Mouse (Mus musculus) heart, postnatal 36 days (tissue): ENCODE results near the gene Dnah8. TPM values are rescaled to one million over a fixed set of nuclear protein-coding genes. Genes with fewer than 3 reads are reported as not detected.

Experiments used
- DNase-seq, 2 experiments: peaks; one replicate each; pipeline ENCODE4 v3.0.0; 2021 to 2022
- intact Hi-C: fragments of 180-260 bp; cut with DNase I; formaldehyde crosslinking; loops from one replicate; pipeline ENCODE4 v1.15.1; 2025
- total RNA-seq, 2 experiments: library from RNA; stranded (reverse); gene quantifications; 2 replicates each; pipeline ENCODE4 v1.2.3; 2021

The Dnah8 gene
- total RNA-seq, 2 experiments from 2014 or later = 1.2 TPM

- DNase-seq = no peak
- intact Hi-C loops = loop anchor here (5.0 kb wide), 1 partner anchor 287 kb away; no protein-coding TSS in a partner anchor
Observed at GRCm38 (mm10) chr17:30739769-30740168, 115.6 kb downstream of the Dnah8 start.

DNA sequence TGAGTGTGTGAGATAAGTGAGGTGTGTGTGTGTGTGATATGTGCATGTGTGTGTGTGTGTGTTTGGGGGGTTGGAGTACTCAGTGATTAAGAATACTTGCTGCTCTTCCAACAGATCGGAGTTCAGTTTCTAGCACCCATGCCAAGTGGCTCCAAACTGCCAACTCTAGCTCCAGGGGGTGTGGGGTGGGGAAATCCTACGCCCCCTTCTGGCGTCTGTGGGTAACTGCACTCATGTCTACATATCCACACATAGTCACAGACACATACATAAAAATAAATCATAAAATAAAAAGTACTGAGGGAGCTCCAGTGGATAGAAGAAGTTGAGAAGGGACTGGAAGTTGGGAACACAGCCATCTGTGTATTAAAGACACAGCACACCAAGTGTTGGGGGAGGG, 119.8 kb downstream of the Dnah8 start:
- no peak for DNase-seq
- intact Hi-C loops = no loop called here

DNA sequence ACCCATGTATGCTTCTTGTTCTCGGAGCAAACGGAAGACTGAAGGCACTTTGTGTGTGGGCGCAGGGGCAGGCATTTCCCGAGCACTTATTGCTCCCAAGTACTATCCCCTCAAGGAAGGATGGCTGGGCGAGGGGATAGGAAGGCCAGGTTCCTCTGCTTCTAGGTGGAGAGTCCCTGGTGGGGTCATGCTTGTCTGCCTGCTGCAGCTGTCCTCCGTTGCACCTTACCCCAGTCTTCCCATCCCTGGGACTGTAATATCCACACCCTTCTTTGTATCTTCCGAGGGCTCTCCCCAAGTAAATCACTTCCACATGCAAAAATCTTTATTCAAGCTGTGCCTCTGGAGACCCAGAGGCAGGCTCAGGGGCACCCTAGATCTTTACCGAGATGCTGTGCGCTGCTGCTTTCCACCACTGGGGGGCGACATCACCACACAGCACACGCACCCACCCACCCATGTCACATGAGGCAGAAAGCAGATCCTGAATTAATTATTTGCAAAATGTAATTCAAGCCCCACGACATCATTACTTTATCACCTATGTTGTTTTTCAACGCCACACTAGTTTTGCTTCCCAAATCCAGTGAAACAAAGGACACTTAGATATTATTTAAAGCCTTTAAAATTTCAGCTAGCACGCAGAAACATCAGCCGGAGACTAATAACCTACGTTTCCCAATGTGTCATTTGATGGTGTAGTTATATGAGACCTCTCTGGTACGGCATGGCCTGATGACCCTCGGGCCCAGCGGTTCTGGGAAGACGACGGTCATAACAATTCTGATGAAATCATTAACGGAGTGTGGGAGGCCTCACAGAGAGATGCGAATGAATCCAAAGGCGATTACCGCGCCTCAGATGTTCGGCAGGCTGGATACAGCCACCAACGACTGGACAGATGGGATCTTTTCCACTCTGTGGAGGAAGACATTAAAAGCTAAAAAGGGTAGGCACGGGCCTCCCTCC, 122.2 kb downstream of the Dnah8 start:
- peak; percentile 49 to 63 for DNase-seq
- intact Hi-C loops = loop anchor here (1.0 kb wide), 1 partner anchor 205 kb away; no protein-coding TSS in a partner anchor

- intact Hi-C loops = no loop called here
- no peak for DNase-seq
Observed at GRCm38 (mm10) chr17:30749391-30749790, 125.2 kb downstream of the Dnah8 start.

DNA sequence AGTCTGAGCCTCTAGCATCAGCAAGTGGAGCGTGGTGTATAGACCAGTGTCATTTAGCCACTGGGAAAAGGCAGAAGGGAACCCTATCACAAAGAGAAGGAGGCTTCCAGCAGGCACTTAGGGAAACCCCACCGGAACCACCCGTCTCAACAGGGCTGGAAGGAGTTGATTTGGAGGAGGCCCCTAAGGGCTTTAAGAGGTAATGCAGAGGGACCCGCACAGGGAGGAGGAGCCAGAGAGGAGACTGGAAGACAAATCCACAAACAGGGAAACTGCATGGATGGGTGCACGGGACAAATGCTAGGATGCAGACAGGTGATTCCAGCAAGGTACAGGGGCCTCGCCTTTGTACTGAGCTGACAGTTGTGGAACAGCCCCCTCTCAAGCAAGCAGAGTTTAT, 126.1 kb downstream of the Dnah8 start:
- intact Hi-C loops = no loop called here
- DNase-seq = no peak

DNA sequence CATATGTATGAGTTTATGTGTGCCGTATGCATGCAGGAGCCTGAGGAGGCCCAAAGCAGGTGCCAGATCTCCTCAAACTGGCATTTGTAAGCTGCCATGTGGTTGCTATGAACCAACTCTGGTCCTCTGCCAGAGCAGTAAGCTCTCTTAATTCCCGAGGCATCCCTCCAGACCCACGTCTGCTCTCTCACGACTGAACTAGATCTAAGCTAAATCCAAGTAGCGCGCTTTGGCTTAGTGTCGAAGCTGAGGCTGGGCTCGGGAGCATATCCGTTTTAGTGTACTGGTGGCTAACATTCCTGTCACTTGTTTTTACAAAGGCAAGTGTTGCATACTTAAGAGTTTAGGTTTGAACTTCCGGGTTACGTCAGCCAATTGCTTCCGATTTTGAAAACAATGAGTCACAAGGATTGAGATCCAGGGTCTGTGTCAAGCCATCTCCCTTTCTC, 128.2 kb downstream of the Dnah8 start:
- intact Hi-C loops = no loop called here
- no peak for DNase-seq

DNA sequence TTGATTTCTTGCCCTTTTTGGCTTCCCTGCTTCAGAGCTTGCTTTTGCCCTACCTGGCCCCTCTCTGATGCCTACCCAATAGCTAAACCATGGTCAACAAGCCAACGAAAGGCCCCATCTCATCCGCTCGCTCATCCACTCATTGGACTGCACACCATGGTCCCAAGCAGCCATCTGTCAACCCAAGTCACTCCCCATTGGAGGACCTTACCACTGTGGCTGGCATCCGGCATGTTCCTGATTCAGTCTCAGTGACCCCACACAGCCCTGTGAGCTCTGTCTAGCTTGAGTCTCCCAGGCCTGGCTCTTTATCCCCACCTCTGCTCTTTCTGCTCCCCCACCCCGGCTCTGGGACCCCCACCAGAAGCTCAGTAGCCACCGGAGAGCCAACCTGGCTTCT, 129.0 kb downstream of the Dnah8 start:
- intact Hi-C loops = no loop called here
- DNase-seq = no peak

DNA sequence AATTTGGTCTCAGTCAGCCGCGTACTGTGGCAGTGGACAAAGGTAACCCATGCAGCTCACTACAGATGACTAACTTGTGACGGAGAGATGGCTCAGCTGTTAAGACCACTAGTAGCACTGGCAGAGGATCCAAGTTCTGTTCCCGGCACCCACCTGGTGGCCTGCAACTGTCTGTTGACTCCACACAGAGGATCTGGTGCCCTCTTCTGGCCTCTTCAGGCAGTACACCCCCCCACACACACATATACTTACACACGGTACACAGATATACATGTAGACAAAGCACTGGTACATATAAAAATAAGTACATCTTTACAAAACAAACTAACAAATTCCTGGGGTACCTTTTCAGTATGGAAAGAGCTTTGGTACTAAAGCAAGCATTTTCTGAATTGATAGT, 132.6 kb downstream of the Dnah8 start:
- intact Hi-C loops = no loop called here
- no peak for DNase-seq

DNA sequence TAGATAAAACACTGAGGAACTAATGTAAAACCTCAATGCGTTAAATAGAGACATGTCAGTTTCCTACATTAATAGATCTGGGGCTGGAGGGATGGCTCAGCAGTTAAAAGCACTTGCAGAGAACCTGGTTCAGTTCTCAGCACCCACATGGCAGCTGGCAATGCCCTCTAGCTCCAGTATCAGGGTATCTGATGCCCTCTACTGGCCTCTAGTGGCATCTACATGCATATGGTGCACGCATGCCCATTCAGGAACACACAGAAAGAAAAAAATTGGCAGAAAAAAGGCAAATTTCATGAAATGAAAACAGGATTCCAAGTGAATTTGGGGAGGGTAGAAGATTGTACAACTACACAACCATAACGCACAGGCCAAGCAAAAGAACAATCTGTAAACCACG, 136.2 kb downstream of the Dnah8 start:
- intact Hi-C loops = no loop called here
- DNase-seq = no peak

GRCm38 (mm10) chr17:30764276-30764675, 140.1 kb downstream of the Dnah8 start:
- DNase-seq = no peak
- intact Hi-C loops = no loop called here

- intact Hi-C loops = no loop called here
- no peak for DNase-seq
Observed at GRCm38 (mm10) chr17:30774416-30774815, 150.3 kb downstream of the Dnah8 start.

DNA sequence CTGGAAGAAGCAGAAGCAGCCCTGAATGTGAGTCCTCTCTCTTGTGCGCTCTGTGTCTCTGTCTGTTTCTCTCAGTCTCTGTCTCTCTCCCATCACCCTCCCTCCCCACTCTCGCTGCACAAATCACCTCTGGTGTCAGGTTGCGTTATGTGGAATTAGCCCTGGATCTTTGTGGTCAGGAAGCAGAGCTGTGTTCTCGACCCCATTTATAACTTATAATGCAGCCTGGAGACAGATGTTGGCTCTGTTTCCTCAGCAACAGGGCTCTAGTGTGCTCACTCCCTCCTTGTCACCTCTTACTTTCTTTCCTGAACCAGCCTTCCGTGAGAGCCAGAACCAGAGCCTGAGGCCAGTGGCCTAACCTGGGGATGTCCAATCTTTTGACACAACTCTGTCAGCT, 150.9 kb downstream of the Dnah8 start:
- no peak for DNase-seq
- intact Hi-C loops = no loop called here

DNA sequence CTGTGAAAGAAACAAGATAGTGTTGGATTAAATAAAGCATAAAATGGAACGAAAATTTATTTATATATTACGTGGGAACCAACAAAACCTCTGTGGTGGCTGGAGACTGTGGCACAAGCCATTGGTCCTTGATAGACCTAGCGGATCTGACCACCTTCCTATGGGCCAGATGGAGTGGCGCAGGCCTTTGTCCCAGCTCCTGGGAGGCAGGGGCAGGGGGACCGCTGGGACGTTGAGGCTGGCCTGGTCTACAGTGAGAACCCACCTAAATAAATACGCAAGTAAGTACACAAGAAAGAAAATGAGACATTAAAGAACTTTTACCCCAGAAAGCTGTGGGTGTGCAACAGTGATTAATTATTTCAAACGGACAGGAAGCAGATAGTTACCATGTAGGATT, 156.9 kb downstream of the Dnah8 start:
- intact Hi-C loops = no loop called here
- DNase-seq = no peak

DNA sequence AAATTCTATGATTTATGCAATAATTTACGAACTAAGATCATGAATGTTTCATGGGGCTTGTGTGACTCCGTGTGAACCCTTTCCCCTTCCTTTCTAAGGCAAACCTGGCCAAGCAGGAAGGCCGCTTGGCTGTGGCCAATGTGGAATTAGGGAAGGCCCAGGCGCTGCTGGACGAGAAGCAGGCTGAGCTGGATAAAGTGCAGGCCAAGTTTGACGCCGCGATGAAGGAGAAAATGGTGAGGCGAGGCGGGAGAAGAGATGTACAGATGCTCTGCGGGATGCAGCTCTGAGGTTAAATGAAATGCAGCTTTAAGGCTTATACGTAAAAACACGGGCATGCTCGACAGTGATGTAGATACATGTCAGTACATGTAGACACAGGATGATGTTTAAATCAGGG, 158.1 kb downstream of the Dnah8 start:
- intact Hi-C loops = no loop called here
- no peak for DNase-seq

- intact Hi-C loops = no loop called here
Observed at GRCm38 (mm10) chr17:30788361-30788760, 164.2 kb downstream of the Dnah8 start.

GRCm38 (mm10) chr17:30790816-30791215, 166.7 kb downstream of the Dnah8 start:
- intact Hi-C loops = no loop called here

More at GRCm38 (mm10) chr17:30788361-30788760, 164.2 kb downstream of the Dnah8 start:
- no peak for DNase-seq

DNA sequence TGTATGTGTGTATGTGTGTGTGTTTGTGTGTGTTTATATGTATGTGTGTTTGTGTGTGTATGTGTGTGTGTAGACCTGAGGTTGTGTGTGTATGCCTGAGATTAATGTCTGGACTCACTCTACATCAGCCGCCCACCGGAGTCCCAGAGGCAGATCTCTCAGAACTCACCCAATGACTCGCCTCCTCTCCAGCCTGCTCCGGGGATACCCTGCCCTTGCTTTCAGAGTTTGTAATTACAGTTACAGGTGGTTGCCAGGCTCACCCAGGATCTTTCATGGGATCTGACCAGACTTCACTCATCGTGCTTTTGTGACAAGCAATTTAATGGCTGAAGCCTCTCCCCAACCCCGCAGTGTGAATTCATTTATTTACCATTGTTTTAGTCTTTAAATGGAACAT, 168.2 kb downstream of the Dnah8 start:
- intact Hi-C loops = no loop called here
- DNase-seq = no peak

More at GRCm38 (mm10) chr17:30790816-30791215, 166.7 kb downstream of the Dnah8 start:
- DNase-seq = no peak

DNA sequence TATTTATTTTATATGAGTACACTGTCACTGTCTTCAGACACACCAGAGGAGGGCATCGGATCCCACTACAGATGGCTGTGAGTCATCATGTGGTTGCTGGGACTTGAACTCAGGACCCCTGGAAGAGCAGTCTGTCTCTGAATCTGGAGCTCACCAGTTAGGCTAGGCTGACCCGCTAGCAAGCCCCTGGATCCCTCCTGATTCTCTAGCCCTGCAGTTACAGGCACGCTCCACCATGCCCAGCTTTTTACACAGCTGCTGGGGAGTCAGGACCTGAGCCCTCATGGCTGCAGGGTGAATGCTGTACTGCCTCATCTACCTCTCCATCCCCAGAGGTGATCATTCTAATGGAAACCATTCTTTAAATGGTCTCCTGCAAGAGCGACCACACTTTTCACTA, 172.5 kb downstream of the Dnah8 start:
- no peak for DNase-seq
- intact Hi-C loops = no loop called here

DNA sequence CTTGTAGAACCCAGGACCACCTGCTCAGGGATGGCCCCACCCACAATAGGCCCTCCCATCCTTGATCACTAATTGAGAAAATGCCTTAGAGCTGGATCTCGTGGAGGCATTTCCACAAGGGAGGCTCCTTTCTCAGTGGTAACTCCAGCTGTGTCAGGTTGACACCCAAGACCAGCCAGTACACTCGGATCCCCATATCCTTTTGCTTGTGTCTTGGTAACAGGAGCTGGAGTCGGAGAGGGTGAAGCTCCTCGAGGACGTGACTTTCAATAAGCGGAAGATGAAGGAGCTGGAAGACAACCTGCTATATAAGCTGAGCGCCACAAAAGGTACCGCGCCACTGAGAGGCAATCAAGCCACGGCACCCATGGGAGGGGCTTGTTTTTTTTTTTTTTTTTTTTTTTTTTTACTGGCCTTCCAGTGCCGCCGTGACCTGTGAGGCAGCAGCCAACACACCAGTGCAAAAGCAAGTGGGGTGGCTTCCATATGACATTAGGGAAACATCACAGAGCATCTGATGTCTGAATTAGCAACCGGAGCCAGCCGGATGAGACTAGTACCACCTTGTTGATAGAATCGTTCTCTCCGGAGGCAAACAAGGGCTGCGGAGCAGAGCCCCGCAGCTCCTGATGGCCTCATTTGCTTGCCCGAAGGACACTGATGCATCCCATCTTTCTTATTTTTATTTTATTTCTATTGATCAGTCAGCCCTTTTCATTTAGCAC, 176.3 kb downstream of the Dnah8 start:
- DNase-seq = no peak
- intact Hi-C loops = no loop called here

GRCm38 (mm10) chr17:30803668-30804067, 179.5 kb downstream of the Dnah8 start:
- intact Hi-C loops = no loop called here
- no peak for DNase-seq

DNA sequence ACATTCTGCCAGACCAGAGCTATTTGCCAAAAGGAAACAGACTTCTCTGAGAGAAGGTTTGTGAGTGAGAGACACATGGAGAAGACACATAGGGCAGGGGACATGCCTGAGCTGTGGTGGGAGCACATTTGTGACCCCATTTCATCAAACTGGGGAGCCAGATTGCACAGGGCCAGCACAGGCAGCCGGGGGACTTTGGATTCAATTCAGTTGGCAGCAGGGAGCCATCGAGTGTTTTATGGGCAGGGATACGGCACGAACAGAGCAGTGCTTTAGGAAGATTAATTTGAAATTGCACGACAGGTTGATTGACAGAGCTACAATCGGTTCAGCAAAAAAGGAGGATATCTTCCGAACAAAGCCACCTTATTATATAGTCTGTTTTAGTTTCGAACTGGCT, 180.8 kb downstream of the Dnah8 start:
- no peak for DNase-seq
- intact Hi-C loops = no loop called here
